Mouse (Mus musculus): ENCODE data around the gene Gm5795.
"Not testable (repeated sequence)": the region's sequence is repeated elsewhere in the genome, so short reads cannot be mapped to it uniquely, and the experiment has no call there.

- not testable (repeated sequence) for TF ChIP-seq CTCF (IDR thresholded peaks at IDR 0.05; ENCODE audit: low read depth, low read length); POLR2A (IDR thresholded peaks at IDR 0.05; ENCODE audit: extremely low read depth, insufficient read depth, low read length)
Measured at GRCm38 (mm10) chr14:3187955-3188354, at the start of gene Gm5795.

Data from liver, adult 2 months (tissue).